Mouse (Mus musculus): ENCODE measurements around the gene Amigo3. TPM values are rescaled to one million over a fixed set of nuclear protein-coding genes. Genes with fewer than 3 reads are reported as not detected.
A peak's percentile ranks its signal among the peaks of the same experiment; 100 is the strongest.

Amigo3 gene
- total and polyA plus RNA-seq, 2 experiments from 2014 or later, result 1.4 to 2.5 TPM

DNA sequence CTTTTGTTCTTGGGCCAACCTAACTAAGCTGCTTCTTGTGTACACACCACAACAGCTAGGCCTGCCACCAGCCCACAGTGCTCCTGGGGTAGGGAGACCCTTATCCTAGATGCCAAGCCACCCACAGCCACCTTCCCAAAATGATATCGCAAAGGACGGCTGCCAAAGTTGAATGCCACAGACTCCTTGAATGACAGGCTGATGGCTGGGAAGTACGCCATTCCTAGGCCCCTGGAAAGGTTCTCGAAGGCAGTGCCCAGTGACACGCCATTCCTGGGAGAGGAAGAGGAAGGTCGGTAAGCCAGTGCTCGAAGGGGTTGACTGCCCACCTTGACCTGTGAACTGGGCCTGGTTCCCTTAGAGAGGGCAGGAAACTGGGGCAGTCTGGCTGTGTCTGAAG is 16.6 kb downstream of the Amigo3 start:
- DNase-seq (ENCODE audit: low spot score) (no peak), ATAC-seq (ENCODE audit: low FRiP score) (no peak)
- WGBS, result 93% methylated on average over 7 of the region's 7 CpGs
- Histone ChIP-seq H3K4me1 (ENCODE audit: insufficient read depth, low read length) (no peaks in the 10 kb centered on the region), H3K9ac (replicated peaks; ENCODE audit: low read length, poor library complexity, severe bottlenecking) (no peak overlapping the region), H3K36me3 (ENCODE audit: insufficient read depth, low read length) (peaks cover 40% of the 10 kb centered on the region), H3K4me2 (ENCODE audit: low read depth, low read length, poor library complexity, severe bottlenecking) (no peak overlapping the region), H3K4me3 (ENCODE audit: low read depth, low read length) (no peak overlapping the region), H3K9me3 (ENCODE audit: low read length) (no peaks in the 10 kb centered on the region), H3K27ac (ENCODE audit: low read depth, low read length) (no peak overlapping the region), H3K27me3 (ENCODE audit: insufficient read depth, low read length) (no peaks in the 10 kb centered on the region)
- no peak for TF ChIP-seq CTCF (IDR thresholded peaks at IDR 0.05)

DNA sequence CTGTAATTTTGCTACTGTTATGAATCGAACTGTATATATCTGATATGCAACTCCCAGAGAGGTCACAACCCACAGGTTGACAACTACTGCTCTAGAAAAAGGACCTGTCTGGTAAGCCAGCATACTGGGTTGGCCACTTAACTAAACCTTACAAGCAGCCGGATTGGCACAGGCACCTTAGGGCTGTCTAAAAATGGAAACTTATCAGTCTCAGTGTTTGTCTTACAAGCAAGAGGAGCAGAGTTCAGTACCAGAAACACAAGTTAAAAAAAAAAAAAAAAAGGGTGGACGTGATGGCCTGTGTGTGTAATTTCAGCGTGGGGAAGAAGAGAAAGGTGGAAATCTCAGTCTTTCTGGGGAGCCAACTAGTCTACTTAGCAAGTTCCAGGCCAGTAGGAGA is 18.8 kb downstream of the Amigo3 start:
- H3K4me1 ChIP-seq (ENCODE audit: insufficient read depth, low read length), result no peaks in the 10 kb centered on the region
- no peak overlapping the region for H3K4me3 ChIP-seq (ENCODE audit: low read depth, low read length)
- H3K36me3 ChIP-seq (ENCODE audit: insufficient read depth, low read length), result peaks cover 24% of the 10 kb centered on the region
- no peaks in the 10 kb centered on the region for H3K27me3 ChIP-seq (ENCODE audit: insufficient read depth, low read length)
- no peak overlapping the region for H3K9ac ChIP-seq (replicated peaks; ENCODE audit: low read length, poor library complexity, severe bottlenecking)
- WGBS, result 91% methylated on average over 4 of the region's 4 CpGs
- TF ChIP-seq CTCF (IDR thresholded peaks at IDR 0.05), result no peak
- H3K27ac ChIP-seq (ENCODE audit: low read depth, low read length), result no peak overlapping the region
- DNase-seq (ENCODE audit: low spot score) (no peak), ATAC-seq (ENCODE audit: low FRiP score) (no peak)
- H3K4me2 ChIP-seq (ENCODE audit: low read depth, low read length, poor library complexity, severe bottlenecking), result no peak overlapping the region
- H3K9me3 ChIP-seq (ENCODE audit: low read length), result no peaks in the 10 kb centered on the region

DNA sequence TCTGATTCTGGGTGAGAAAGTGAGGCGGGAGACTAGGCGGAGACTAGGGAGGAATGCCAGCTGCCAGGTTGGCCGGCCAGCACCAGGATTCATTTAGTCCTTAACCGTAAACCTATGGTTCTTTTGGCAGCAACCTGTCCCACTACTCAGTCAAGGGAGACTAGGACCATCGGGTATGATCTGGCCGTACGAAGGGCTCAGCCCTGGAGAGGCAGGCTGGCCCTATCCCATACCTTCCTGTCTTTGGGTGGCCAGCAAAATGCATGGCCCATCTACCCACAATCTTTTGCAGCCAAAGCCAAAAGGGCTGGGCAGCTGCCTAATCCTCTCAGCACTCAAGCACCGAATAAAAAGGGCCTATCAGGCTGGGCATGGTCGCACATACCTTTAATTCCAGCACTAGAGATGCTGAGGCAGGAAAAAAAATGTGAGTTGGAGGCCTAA is 19.5 kb downstream of the Amigo3 start:
- H3K9ac ChIP-seq (replicated peaks; ENCODE audit: low read length, poor library complexity, severe bottlenecking), result 0 out of 2 replicates have a peak overlapping the region, but pooled peaks have one; percentile 13
- no peak for ATAC-seq (ENCODE audit: low FRiP score)

DNA sequence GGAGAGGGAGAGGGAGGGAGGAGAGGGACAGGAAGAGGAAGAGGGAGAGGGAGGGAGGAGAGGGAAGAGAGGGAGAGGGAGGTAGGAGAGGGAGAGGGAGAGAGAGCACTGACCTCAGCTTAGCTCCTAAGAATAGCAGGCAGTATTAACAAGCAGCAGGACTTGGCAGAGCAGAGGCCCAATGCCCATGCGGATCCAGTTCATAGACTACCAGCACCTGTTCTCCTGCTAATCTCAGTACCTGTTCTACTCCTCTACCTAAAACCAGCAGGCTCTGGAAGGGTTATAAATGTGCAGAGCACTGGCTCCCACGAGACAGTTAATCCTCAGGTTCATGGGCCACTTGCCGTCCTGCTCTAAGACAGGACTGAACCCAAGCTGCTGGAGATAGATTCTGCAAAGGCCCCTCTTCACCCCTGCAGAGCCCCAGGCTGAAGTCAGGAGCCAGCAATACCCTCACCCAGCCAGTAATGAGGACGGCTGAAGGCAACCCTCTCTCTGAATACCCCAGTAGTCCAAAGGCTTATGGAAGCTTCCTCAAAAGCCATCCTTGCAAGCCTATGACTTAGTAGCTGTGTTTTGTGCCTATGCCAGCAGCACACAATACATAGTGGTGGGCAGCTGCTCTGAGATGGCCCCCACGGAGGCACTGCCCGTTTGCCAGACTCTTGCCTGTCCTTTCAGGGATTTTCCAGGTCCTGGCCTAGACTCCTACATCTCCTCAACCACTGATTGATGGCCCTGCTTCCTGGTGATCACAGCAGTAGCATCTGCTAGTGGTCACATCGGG is 20.4 kb downstream of the Amigo3 start:
- no peak for DNase-seq (ENCODE audit: low spot score)
- no peaks in the 10 kb centered on the region for H3K27me3 ChIP-seq (ENCODE audit: insufficient read depth, low read length)
- no peak overlapping the region for H3K4me2 ChIP-seq (ENCODE audit: low read depth, low read length, poor library complexity, severe bottlenecking)
- H3K4me1 ChIP-seq (ENCODE audit: insufficient read depth, low read length), result peaks cover 3% of the 10 kb centered on the region; the same call in 1 of the 2 replicates
- 0 out of 2 replicates have a peak overlapping the region, but pooled peaks have one; percentile 8 for H3K9ac ChIP-seq (replicated peaks; ENCODE audit: low read length, poor library complexity, severe bottlenecking)
- H3K27ac ChIP-seq (ENCODE audit: low read depth, low read length), result no peak overlapping the region
- WGBS, result 61% methylated on average over 7 of the region's 7 CpGs
- no peak overlapping the region for H3K4me3 ChIP-seq (ENCODE audit: low read depth, low read length)
- TF ChIP-seq CTCF (IDR thresholded peaks at IDR 0.05), result no peak
- H3K9me3 ChIP-seq (ENCODE audit: low read length), result no peaks in the 10 kb centered on the region
- no peak for ATAC-seq (ENCODE audit: low FRiP score)
- peaks cover 24% of the 10 kb centered on the region for H3K36me3 ChIP-seq (ENCODE audit: insufficient read depth, low read length)

More for the DNA sequence above, 19.5 kb downstream of the Amigo3 start:
- 58% methylated on average over 9 of the region's 9 CpGs for WGBS
- H3K4me3 ChIP-seq (ENCODE audit: low read depth, low read length), result no peak overlapping the region
- no peak overlapping the region for H3K4me2 ChIP-seq (ENCODE audit: low read depth, low read length, poor library complexity, severe bottlenecking)
- H3K9me3 ChIP-seq (ENCODE audit: low read length), result no peaks in the 10 kb centered on the region
- H3K36me3 ChIP-seq (ENCODE audit: insufficient read depth, low read length), result peaks cover 24% of the 10 kb centered on the region
- no peak overlapping the region for H3K27ac ChIP-seq (ENCODE audit: low read depth, low read length)
- no peaks in the 10 kb centered on the region for H3K27me3 ChIP-seq (ENCODE audit: insufficient read depth, low read length)
- no peaks in the 10 kb centered on the region for H3K4me1 ChIP-seq (ENCODE audit: insufficient read depth, low read length)
- no peak for DNase-seq (ENCODE audit: low spot score)
- no peak for TF ChIP-seq CTCF (IDR thresholded peaks at IDR 0.05)

DNA sequence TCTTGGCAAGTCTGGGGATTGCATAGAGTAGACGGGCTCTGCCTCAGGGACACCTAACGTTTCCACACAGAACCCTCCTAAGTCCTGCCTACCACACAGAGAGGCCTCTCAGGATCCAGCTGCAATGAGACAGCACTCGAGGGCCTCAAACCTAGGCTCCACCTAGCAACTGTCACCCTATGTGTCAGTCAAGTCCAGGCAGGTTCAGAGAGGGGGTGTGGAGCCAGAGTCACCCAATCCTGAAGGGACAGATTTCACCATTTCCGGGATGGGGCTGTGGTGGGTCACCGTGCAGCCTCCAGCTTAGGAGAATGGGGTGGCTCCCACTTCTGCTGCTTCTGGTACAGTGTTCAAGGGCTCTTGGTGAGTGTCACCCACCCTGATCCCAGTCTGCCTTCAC is 27.2 kb downstream of the Amigo3 start, which contains the start of gene Mst1:
Gene Mst1, plus strand, starts transcription at position 269 of the 400 bp plus-strand sequence.
- H3K27ac ChIP-seq (ENCODE audit: low read depth, low read length), result peak within 1 kb of the TSS; percentile 70
- peaks cover 11% of the 10 kb centered on the region for H3K4me1 ChIP-seq (ENCODE audit: insufficient read depth, low read length)
- peaks cover 15% of the 10 kb centered on the region for H3K36me3 ChIP-seq (ENCODE audit: insufficient read depth, low read length)
- ATAC-seq (ENCODE audit: low FRiP score) (no peak), DNase-seq (ENCODE audit: low spot score) (no peak)
- peak within 1 kb of the TSS; percentile 83 for H3K4me3 ChIP-seq (ENCODE audit: low read depth, low read length)
- peak within 1 kb of the TSS; percentile 91 for H3K9ac ChIP-seq (replicated peaks; ENCODE audit: low read length, poor library complexity, severe bottlenecking)
- TF ChIP-seq CTCF (IDR thresholded peaks at IDR 0.05), result no peak
- WGBS, result 82% methylated on average over 5 of the region's 5 CpGs
- peaks cover 14% of the 10 kb centered on the region; the same call in 1 of the 2 replicates for H3K27me3 ChIP-seq (ENCODE audit: insufficient read depth, low read length)
- peak within 1 kb of the TSS; percentile 88 for H3K4me2 ChIP-seq (ENCODE audit: low read depth, low read length, poor library complexity, severe bottlenecking)
- H3K9me3 ChIP-seq (ENCODE audit: low read length), result no peaks in the 10 kb centered on the region

DNA sequence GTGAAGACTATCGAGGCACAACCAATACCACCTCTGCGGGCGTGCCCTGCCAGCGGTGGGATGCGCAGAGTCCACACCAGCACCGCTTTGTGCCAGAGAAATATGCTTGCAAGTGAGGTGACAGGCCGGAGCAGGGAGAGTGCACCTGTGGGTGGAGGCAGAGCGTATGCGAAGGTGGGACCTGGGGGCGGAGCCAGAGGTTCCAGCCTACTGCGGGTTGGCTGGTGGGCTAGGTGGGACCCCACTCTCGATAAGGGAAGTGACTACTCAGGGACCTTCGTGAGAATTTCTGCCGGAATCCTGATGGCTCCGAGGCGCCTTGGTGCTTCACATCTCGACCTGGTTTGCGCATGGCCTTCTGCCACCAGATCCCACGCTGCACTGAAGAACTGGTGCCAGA is 29.6 kb downstream of the Amigo3 start:
- H3K9me3 ChIP-seq (ENCODE audit: low read length), result no peaks in the 10 kb centered on the region
- no peak overlapping the region for H3K27ac ChIP-seq (ENCODE audit: low read depth, low read length)
- H3K4me2 ChIP-seq (ENCODE audit: low read depth, low read length, poor library complexity, severe bottlenecking), result peak overlapping the region; percentile 37
- peak overlapping the region; percentile 39 for H3K9ac ChIP-seq (replicated peaks; ENCODE audit: low read length, poor library complexity, severe bottlenecking)
- peaks cover 14% of the 10 kb centered on the region; the same call in 1 of the 2 replicates for H3K27me3 ChIP-seq (ENCODE audit: insufficient read depth, low read length)
- no peak for ATAC-seq (ENCODE audit: low FRiP score)
- WGBS, result 9% methylated on average over 19 of the region's 19 CpGs
- H3K36me3 ChIP-seq (ENCODE audit: insufficient read depth, low read length), result peaks cover 37% of the 10 kb centered on the region
- H3K4me1 ChIP-seq (ENCODE audit: insufficient read depth, low read length), result peaks cover 11% of the 10 kb centered on the region
- DNase-seq (ENCODE audit: low spot score), result peak; percentile 38
- peak overlapping the region; percentile 20; the same call in 1 of the 2 replicates for H3K4me3 ChIP-seq (ENCODE audit: low read depth, low read length)
- no peak for TF ChIP-seq CTCF (IDR thresholded peaks at IDR 0.05)

Data from midbrain, postnatal 0 days (tissue).